Mouse (Mus musculus) kidney, postnatal 0 days (tissue): ENCODE results near the gene Enkur. TPM values are rescaled to one million over a fixed set of nuclear protein-coding genes. Genes with fewer than 3 reads are reported as not detected.
A peak's percentile ranks its signal among the peaks of the same experiment; 100 is the strongest.
"Not testable (repeated sequence)": the region's sequence is repeated elsewhere in the genome, so short reads cannot be mapped to it uniquely, and the experiment has no call there.

Source experiments
- ATAC-seq: fragments of 200-750 bp; cut with Nextera tagmentation; replicated peaks from 2 replicates; pipeline ENCODE4 v1.8.0; 2017; ENCODE audit warnings: low read depth, moderate number of reproducible peaks, moderate TSS enrichment, moderate library complexity; ENCODE audit not compliant: low FRiP score
- DNase-seq: peaks from one replicate; pipeline ENCODE4 v3.0.0-alpha.2; 2016; ENCODE audit warnings: low spot score
- H3K27ac ChIP-seq: fragments of 300-500 bp; sonication (generic); 2 replicates; pipeline ENCODE4 v1.5.1; 2014; ENCODE audit warnings: mild to moderate bottlenecking
- H3K27me3 ChIP-seq: fragments of 300-500 bp; sonication (generic); 2 replicates; pipeline ENCODE4 v1.6.1; 2014; ENCODE audit warnings: low read length, mixed read lengths; ENCODE audit not compliant: insufficient read depth
- H3K36me3 ChIP-seq: fragments of 300-500 bp; sonication (generic); 2 replicates; pipeline ENCODE4 v1.6.1; 2014; ENCODE audit warnings: low read length, mixed read lengths; ENCODE audit not compliant: insufficient read depth
- H3K4me1 ChIP-seq: fragments of 300-500 bp; sonication (generic); replicated peaks from 2 replicates; pipeline ENCODE4 v1.6.1; 2014; ENCODE audit warnings: antibody characterized with exemption, low read length, mixed read lengths; ENCODE audit not compliant: insufficient read depth
- H3K4me2 ChIP-seq: fragments of 300-500 bp; sonication (generic); 2 replicates; pipeline ENCODE4 v1.6.1; 2014; ENCODE audit warnings: mild to moderate bottlenecking, low read length, moderate library complexity, mixed read lengths
- H3K4me3 ChIP-seq: fragments of 300-500 bp; sonication (generic); replicated peaks from 2 replicates; pipeline ENCODE4 v1.5.1; 2014; ENCODE audit warnings: low read depth, low read length
- H3K9ac ChIP-seq: fragments of 300-500 bp; sonication (generic); 2 replicates; pipeline ENCODE4 v1.6.1; 2014; ENCODE audit warnings: low read depth, low read length
- H3K9me3 ChIP-seq: fragments of 300-500 bp; sonication (generic); replicated peaks from 2 replicates; pipeline ENCODE4 v1.6.1; 2016; ENCODE audit warnings: low read length, inconsistent platforms, mixed read lengths
- CTCF ChIP-seq: IDR thresholded peaks from 2 replicates; pipeline ENCODE4 v1.5.1; 2016; ENCODE audit warnings: antibody characterized with exemption, low read depth, mild to moderate bottlenecking, moderate library complexity
- WGBS: fragments of 180-500 bp; shearing (Covaris S2); extraction: QIAGEN DNeasy Blood & Tissue Kit; methylation state at CpG from one replicate; pipeline ENCODE4 v1.1.7; 2014; 5-methylcytosine and 5-hydroxymethylcytosine counted together
- polyA plus RNA-seq: library from polyadenylated mRNA; unstranded; fragments of >200 nt; fragmentation: Nextera tagmentation; extraction: Ambion mirVana; gene quantifications from 2 replicates; pipeline ENCODE4 v1.2.1, GENCODE M21; 2015

Enkur gene
- 1.5 and 1.6 TPM in 2 replicates for polyA plus RNA-seq

DNA sequence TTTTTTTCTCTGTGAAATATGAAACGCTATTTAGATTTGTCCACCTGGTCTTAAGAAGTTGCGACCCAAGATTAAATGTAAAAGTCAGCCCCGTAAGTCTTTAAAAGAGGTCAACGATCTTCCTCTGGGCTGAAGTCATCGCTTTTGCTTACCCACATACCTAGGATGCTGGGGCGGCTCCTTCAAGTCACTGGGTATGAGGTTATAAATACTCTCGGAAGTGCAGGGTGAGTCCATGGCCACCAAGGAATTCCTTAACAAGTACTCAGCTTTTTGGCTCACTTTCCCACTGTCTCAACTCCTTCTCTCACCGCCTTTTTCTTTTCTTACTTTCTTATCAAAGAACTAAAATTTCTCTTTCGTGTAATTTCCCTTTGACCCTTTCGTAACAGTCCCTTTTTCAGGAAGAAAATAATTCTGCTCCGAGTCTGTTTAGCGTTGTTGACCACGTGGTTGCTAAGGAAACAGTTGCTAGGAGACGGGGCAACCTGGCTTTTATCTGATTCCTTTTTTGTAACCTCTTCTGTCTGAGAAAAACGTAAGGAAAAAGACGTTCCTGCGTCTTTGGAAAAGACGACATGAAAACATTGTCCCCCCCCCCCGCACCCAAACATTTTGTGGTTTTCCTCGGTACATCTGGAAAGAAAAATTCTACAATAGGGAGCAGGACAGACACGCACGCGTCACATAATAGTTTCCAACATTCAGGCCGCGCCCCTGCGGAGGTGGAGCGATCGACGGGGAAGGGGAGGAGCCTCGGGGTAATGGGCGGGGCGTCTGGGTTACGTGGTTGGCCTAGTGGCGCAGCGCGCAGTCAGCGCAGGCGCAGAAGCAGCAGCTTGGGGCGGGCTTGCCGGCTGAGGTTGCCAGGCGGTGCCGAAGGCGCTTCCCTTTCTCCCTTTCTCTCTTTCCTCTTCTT, at the start of gene Enkur, which contains the start of gene Thnsl1:
Gene Enkur (minus strand): TSS at position 454 of the 919 bp plus-strand sequence.
Gene Thnsl1 (plus strand): TSS at position 813 of the 919 bp plus-strand sequence.
- no peaks in the 10 kb centered on the region for H3K27me3 ChIP-seq
- H3K4me3 ChIP-seq = peak within 1 kb of the TSS; percentile 65
- peak; percentile 98 for DNase-seq
- H3K27ac ChIP-seq = peak within 1 kb of the TSS; percentile 47; the same call in 1 of the 2 replicates
- 0 out of 2 replicates have a peak, but pooled peaks have one; percentile 24 for TF ChIP-seq CTCF
- no peaks in the 10 kb centered on the region; the same call in 1 of the 2 replicates for H3K4me1 ChIP-seq
- H3K4me2 ChIP-seq = peak within 1 kb of the TSS; percentile 88
- peak within 1 kb of the TSS; percentile 62 for H3K9ac ChIP-seq
- ATAC-seq = peak; percentile 98
- no peaks in the 10 kb centered on the region for H3K9me3 ChIP-seq
- WGBS = 3% methylated on average over 43 of the region's 43 CpGs
- H3K36me3 ChIP-seq = no peaks in the 10 kb centered on the region

- no peak overlapping the region for H3K27ac ChIP-seq
- no peaks in the 10 kb centered on the region for H3K27me3 ChIP-seq
- H3K4me1 ChIP-seq = no peaks in the 10 kb centered on the region
- H3K4me2 ChIP-seq = no peak overlapping the region
- H3K4me3 ChIP-seq = no peak overlapping the region
- no peaks in the 10 kb centered on the region for H3K9me3 ChIP-seq
- TF ChIP-seq CTCF = no peak
- ATAC-seq (no peak), DNase-seq (no peak)
- H3K9ac ChIP-seq = no peak overlapping the region
- H3K36me3 ChIP-seq = no peaks in the 10 kb centered on the region
Measured at GRCm38 (mm10) chr2:21254308-21254707, 49.1 kb upstream of the Enkur start.

DNA sequence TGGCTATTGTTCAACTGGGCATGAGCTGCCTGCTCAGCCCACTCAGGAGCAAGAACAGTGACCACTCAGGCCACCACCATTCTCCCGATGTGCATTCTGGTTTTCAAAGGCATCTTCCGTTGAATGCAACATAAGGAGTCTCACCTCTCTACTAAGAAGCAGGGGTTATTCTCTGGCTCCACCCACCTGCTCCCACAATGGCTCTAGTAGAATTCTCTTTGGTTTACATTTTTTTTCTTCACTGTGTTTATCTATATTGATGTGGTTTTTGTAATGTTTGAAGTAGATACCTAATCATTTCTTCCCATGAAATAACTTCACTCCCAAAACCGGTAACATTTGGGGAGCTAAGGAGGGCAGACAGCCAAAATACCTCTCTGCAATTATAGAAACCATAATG, 48.5 kb upstream of the Enkur start:
- Histone ChIP-seq H3K4me1 (no peaks in the 10 kb centered on the region), H3K36me3 (no peaks in the 10 kb centered on the region), H3K27me3 (no peaks in the 10 kb centered on the region), H3K9me3 (no peaks in the 10 kb centered on the region), H3K27ac (no peak overlapping the region), H3K9ac (no peak overlapping the region), H3K4me2 (no peak overlapping the region), H3K4me3 (no peak overlapping the region)
- ATAC-seq (no peak), DNase-seq (no peak)
- TF ChIP-seq CTCF = no peak
- 74% methylated on average over 3 of the region's 3 CpGs for WGBS

DNA sequence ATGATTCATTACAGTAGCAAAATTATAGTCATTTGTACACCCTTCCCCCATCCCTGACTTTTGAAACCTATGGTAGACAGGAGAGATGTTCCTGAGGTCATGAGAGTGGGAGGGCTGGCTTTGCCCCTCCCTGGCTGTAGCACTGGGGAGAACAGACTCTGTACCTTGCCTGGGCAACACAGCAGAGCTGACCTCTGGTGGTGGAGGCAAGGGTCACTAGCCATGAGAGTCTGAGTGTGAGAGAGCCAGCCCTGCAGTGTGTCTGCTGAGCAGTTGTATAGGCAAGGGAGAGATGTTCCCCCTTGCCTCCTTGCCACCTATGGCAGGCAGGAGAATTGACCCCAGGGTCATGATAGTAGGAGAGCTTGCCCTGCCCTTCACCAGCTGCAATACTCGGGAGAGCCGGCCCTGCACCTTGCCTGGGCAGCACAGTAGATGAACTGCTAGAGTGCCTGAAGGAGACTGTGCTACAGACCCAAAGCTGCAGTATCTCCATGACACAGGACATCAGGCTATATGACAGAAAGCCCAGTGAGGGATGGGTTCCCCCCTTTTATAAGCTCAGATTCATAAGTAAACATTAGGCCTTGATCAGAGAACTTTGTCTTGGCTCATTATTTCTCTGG, 40.4 kb upstream of the Enkur start:
- DNase-seq = no peak
- Histone ChIP-seq H3K36me3 (no peaks in the 10 kb centered on the region), H3K9ac (no peak overlapping the region), H3K27ac (no peak overlapping the region), H3K4me3 (no peak overlapping the region), H3K27me3 (no peaks in the 10 kb centered on the region), H3K4me2 (no peak overlapping the region), H3K4me1 (no peaks in the 10 kb centered on the region), H3K9me3 (no peaks in the 10 kb centered on the region)
- peak; percentile 79 for ATAC-seq
- TF ChIP-seq CTCF = peak; percentile 19; the same call in 1 of the 2 replicates
- 87% methylated on average over 2 of the region's 2 CpGs for WGBS

DNA sequence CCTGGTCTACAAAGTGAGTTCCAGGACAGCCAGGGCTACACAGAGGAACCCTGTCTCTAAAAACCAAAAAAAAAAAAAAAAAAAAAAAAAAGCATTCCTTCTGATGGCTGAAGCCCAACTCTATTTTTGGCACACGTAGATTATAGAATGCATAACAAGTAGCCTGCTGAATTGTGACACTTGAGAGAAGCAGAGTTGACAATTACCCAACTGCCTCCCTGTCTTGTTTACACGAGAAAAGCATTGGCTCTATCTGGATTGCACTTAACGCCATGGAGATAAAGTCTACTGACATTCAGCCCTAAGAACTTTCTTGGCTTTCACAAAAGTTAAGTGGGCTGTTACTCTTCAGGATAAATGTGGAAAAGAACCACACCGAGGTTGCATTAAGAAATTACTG, 39.8 kb upstream of the Enkur start:
- Histone ChIP-seq H3K9me3 (no peaks in the 10 kb centered on the region), H3K9ac (no peak overlapping the region), H3K27ac (no peak overlapping the region), H3K27me3 (no peaks in the 10 kb centered on the region), H3K4me1 (no peaks in the 10 kb centered on the region), H3K4me2 (no peak overlapping the region), H3K36me3 (no peaks in the 10 kb centered on the region), H3K4me3 (no peak overlapping the region)
- ATAC-seq (no peak), DNase-seq (no peak)
- TF ChIP-seq CTCF = no peak
- WGBS = 76% methylated on average over 4 of the region's 4 CpGs

GRCm38 (mm10) chr2:21244104-21244503, 38.9 kb upstream of the Enkur start:
- not testable (repeated sequence) for H3K27me3 ChIP-seq, H3K27ac ChIP-seq, ATAC-seq, H3K4me1 ChIP-seq, H3K9ac ChIP-seq, H3K4me2 ChIP-seq, H3K9me3 ChIP-seq, DNase-seq, H3K36me3 ChIP-seq, H3K4me3 ChIP-seq
- WGBS = 38% methylated on average over 3 of the region's 6 CpGs
